Mouse (Mus musculus) heart, embryonic 15.5 days (tissue): ENCODE data around the gene Gadl1. TPM values are rescaled to one million over a fixed set of nuclear protein-coding genes. Genes with fewer than 3 reads are reported as not detected.

Source experiments
- ATAC-seq: fragments of 200-750 bp; cut with Nextera tagmentation; replicated peaks from 2 replicates; pipeline ENCODE4 v1.8.0; 2017; ENCODE audit warnings: low read depth, moderate TSS enrichment; ENCODE audit not compliant: insufficient number of reproducible peaks, insufficient read depth, low FRiP score
- H3K27ac ChIP-seq: fragments of 300-500 bp; sonication (generic); 2 replicates; pipeline ENCODE4 v1.5.1; 2015; ENCODE audit warnings: mild to moderate bottlenecking, inconsistent platforms
- H3K27me3 ChIP-seq: fragments of 300-500 bp; sonication (generic); 2 replicates; pipeline ENCODE4 v1.6.1; 2015; ENCODE audit warnings: inconsistent platforms
- H3K36me3 ChIP-seq: fragments of 300-500 bp; sonication (generic); 2 replicates; pipeline ENCODE4 v1.6.1; 2015; ENCODE audit warnings: mild to moderate bottlenecking, inconsistent platforms
- H3K4me1 ChIP-seq: fragments of 300-500 bp; sonication (generic); replicated peaks from 2 replicates; pipeline ENCODE4 v1.6.1; 2015; ENCODE audit warnings: inconsistent platforms
- H3K4me2 ChIP-seq: fragments of 300-500 bp; sonication (generic); 2 replicates; pipeline ENCODE4 v1.6.1; 2015; ENCODE audit warnings: inconsistent platforms, mild to moderate bottlenecking, moderate library complexity
- H3K4me3 ChIP-seq: fragments of 300-500 bp; sonication (generic); 2 replicates; pipeline ENCODE4 v1.5.1; 2015; ENCODE audit warnings: mild to moderate bottlenecking, inconsistent platforms
- H3K9ac ChIP-seq: fragments of 300-500 bp; sonication (generic); 2 replicates; pipeline ENCODE4 v1.6.1; 2015; ENCODE audit warnings: mild to moderate bottlenecking, inconsistent platforms
- H3K9me3 ChIP-seq: fragments of 300-500 bp; sonication (generic); replicated peaks from 2 replicates; pipeline ENCODE4 v1.6.1; 2016; ENCODE audit warnings: inconsistent platforms
- WGBS: fragments of 180-500 bp; shearing (Covaris S2); methylation state at CpG from one replicate; pipeline ENCODE4 v1.1.7; 2015; ENCODE audit warnings: mixed read lengths; 5-methylcytosine and 5-hydroxymethylcytosine counted together
- polyA plus RNA-seq: library from polyadenylated mRNA; unstranded; fragments of >200 nt; fragmentation: Nextera tagmentation; extraction: Ambion mirVana; gene quantifications from 2 replicates; pipeline ENCODE4 v1.2.1, GENCODE M21; 2015

The Gadl1 gene
- polyA plus RNA-seq, 1 experiment from 2014 or later: 0.69 TPM

GRCm38 (mm10) chr9:115893947-115894346 lies 15.3 kb upstream of the Gadl1 start:
- no peak overlapping the region for H3K4me2 ChIP-seq
- no peak overlapping the region for H3K27ac ChIP-seq
- H3K9me3 ChIP-seq: no peaks in the 10 kb centered on the region
- H3K36me3 ChIP-seq: no peaks in the 10 kb centered on the region
- ATAC-seq: peak; percentile 60; the same call in 1 of the 2 replicates
- no peak overlapping the region for H3K9ac ChIP-seq
- no peaks in the 10 kb centered on the region for H3K27me3 ChIP-seq
- peaks cover 7% of the 10 kb centered on the region; the same call in 1 of the 2 replicates for H3K4me1 ChIP-seq
- WGBS: 63% methylated on average over 10 of the region's 10 CpGs
- H3K4me3 ChIP-seq: no peak overlapping the region

DNA sequence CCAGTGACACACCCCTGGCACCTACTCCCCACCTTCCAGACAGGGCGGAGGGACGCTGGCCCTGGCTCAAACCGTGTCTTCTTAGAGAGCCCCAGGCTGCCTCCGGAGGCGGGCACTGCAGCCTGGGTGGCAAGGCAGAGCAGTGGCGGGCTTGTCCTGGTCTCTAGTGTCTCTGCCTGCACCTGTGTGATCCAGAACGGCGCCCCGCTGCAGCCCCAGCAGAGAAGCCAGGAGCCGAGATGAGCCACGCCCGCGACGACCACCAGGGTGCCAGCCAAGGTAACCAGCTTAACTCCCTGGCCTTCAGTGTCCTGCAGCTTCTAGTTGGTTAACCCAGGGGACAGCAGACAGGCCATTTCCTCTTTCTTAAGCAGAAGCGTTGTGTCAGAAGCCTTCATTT lies 930 bp upstream of the Gadl1 start:
- H3K4me1 ChIP-seq: peaks cover 4% of the 10 kb centered on the region; the same call in 1 of the 2 replicates
- no peak overlapping the region for H3K9ac ChIP-seq
- 15% methylated on average over 15 of the region's 15 CpGs for WGBS
- ATAC-seq: no peak
- H3K4me2 ChIP-seq: peak overlapping the region; percentile 49
- H3K36me3 ChIP-seq: no peaks in the 10 kb centered on the region
- H3K9me3 ChIP-seq: no peaks in the 10 kb centered on the region
- no peak overlapping the region for H3K4me3 ChIP-seq
- no peak overlapping the region for H3K27ac ChIP-seq
- no peaks in the 10 kb centered on the region for H3K27me3 ChIP-seq

GRCm38 (mm10) chr9:115914006-115914405 lies 4.8 kb downstream of the Gadl1 start:
- Histone ChIP-seq H3K9ac (no peak overlapping the region), H3K4me3 (no peak overlapping the region), H3K27me3 (no peaks in the 10 kb centered on the region), H3K27ac (no peak overlapping the region), H3K4me2 (no peak overlapping the region), H3K36me3 (no peaks in the 10 kb centered on the region), H3K4me1 (peaks cover 8% of the 10 kb centered on the region), H3K9me3 (no peaks in the 10 kb centered on the region)
- WGBS: 43% methylated on average over 7 of the region's 7 CpGs
- no peak for ATAC-seq

- Histone ChIP-seq H3K9ac (no peak overlapping the region), H3K9me3 (no peaks in the 10 kb centered on the region), H3K4me1 (peaks cover 8% of the 10 kb centered on the region), H3K4me2 (no peak overlapping the region), H3K27me3 (no peaks in the 10 kb centered on the region), H3K36me3 (no peaks in the 10 kb centered on the region), H3K4me3 (no peak overlapping the region), H3K27ac (no peak overlapping the region)
- WGBS: 79% methylated on average over 14 of the region's 14 CpGs
- ATAC-seq: no peak
Measured at GRCm38 (mm10) chr9:115915586-115916270, 6.5 kb downstream of the Gadl1 start.

GRCm38 (mm10) chr9:115919736-115920135 lies 10.5 kb downstream of the Gadl1 start:
- 86% methylated on average over 3 of the region's 3 CpGs for WGBS
- H3K27me3 ChIP-seq: no peaks in the 10 kb centered on the region
- no peaks in the 10 kb centered on the region for H3K36me3 ChIP-seq

GRCm38 (mm10) chr9:115922662-115923061 lies 13.4 kb downstream of the Gadl1 start:
- Histone ChIP-seq H3K27ac (no peak overlapping the region), H3K4me1 (no peaks in the 10 kb centered on the region), H3K36me3 (no peaks in the 10 kb centered on the region), H3K4me2 (no peak overlapping the region), H3K9ac (no peak overlapping the region), H3K9me3 (no peaks in the 10 kb centered on the region), H3K4me3 (no peak overlapping the region), H3K27me3 (no peaks in the 10 kb centered on the region)
- WGBS: 85% methylated on average over 10 of the region's 10 CpGs
- no peak for ATAC-seq

More at GRCm38 (mm10) chr9:115919736-115920135, 10.5 kb downstream of the Gadl1 start:
- H3K4me1 ChIP-seq: peaks cover under 1% of the 10 kb centered on the region; the same call in 1 of the 2 replicates
- H3K9me3 ChIP-seq: no peaks in the 10 kb centered on the region
- ATAC-seq: no peak
- H3K4me2 ChIP-seq: no peak overlapping the region
- no peak overlapping the region for H3K27ac ChIP-seq
- no peak overlapping the region for H3K9ac ChIP-seq
- no peak overlapping the region for H3K4me3 ChIP-seq

GRCm38 (mm10) chr9:115924094-115924493 lies 14.8 kb downstream of the Gadl1 start:
- H3K9ac ChIP-seq: no peak overlapping the region

DNA sequence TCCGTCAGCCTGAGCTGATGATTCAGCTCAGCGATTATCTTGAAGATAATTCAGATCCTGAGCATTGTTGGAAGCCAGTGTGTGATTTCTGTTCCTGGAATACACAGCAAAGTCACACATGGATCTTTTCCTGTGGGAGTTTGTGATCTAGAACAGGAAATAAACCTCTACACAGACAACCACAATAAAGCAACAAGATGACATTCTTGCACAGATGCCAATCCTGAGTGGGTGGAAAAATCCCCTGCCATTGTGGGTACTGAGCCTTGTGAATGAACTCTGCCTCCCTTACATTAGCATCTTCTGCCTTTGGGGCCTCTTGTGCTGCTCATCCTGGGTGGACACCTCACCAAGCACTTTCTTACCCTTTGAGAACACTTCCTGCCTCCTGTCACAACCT lies 22.5 kb downstream of the Gadl1 start:
- Histone ChIP-seq H3K4me3 (no peak overlapping the region), H3K9ac (no peak overlapping the region), H3K27me3 (no peaks in the 10 kb centered on the region), H3K36me3 (no peaks in the 10 kb centered on the region), H3K4me2 (no peak overlapping the region), H3K27ac (no peak overlapping the region), H3K9me3 (no peaks in the 10 kb centered on the region), H3K4me1 (peaks cover 11% of the 10 kb centered on the region)
- ATAC-seq: no peak
- WGBS: 46% methylated on average over 2 of the region's 2 CpGs

More at GRCm38 (mm10) chr9:115924094-115924493, 14.8 kb downstream of the Gadl1 start:
- H3K27me3 ChIP-seq: no peaks in the 10 kb centered on the region
- no peaks in the 10 kb centered on the region for H3K9me3 ChIP-seq
- no peak overlapping the region for H3K27ac ChIP-seq
- 95% methylated on average over 1 of the region's 1 CpGs for WGBS
- H3K36me3 ChIP-seq: no peaks in the 10 kb centered on the region
- H3K4me2 ChIP-seq: no peak overlapping the region
- no peak overlapping the region for H3K4me3 ChIP-seq
- no peak for ATAC-seq
- no peaks in the 10 kb centered on the region for H3K4me1 ChIP-seq

DNA sequence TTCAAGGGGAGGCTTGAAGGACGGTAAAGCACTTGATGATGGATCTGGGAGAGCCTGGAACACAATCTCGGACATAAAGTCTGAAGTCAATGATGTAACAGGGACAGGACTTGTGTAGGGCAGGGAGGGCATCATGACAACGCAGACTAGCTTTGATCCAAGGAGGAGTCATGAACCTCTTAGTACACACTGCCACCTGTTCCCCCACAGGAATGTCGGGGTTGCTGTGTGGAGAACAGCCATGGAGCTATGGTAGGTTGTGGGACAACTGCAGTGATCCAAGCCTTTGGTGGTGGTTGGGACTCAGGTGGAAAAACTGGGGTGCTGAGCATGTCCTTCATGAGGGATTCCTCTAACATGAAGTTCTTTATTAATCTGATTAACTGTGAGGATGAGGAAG lies 23.5 kb downstream of the Gadl1 start:
- H3K9me3 ChIP-seq: no peaks in the 10 kb centered on the region
- peaks cover 11% of the 10 kb centered on the region for H3K4me1 ChIP-seq
- no peak overlapping the region for H3K27ac ChIP-seq
- no peak overlapping the region for H3K4me2 ChIP-seq
- H3K27me3 ChIP-seq: no peaks in the 10 kb centered on the region
- ATAC-seq: no peak
- 79% methylated on average over 4 of the region's 4 CpGs for WGBS
- no peaks in the 10 kb centered on the region for H3K36me3 ChIP-seq
- H3K4me3 ChIP-seq: no peak overlapping the region
- no peak overlapping the region for H3K9ac ChIP-seq

DNA sequence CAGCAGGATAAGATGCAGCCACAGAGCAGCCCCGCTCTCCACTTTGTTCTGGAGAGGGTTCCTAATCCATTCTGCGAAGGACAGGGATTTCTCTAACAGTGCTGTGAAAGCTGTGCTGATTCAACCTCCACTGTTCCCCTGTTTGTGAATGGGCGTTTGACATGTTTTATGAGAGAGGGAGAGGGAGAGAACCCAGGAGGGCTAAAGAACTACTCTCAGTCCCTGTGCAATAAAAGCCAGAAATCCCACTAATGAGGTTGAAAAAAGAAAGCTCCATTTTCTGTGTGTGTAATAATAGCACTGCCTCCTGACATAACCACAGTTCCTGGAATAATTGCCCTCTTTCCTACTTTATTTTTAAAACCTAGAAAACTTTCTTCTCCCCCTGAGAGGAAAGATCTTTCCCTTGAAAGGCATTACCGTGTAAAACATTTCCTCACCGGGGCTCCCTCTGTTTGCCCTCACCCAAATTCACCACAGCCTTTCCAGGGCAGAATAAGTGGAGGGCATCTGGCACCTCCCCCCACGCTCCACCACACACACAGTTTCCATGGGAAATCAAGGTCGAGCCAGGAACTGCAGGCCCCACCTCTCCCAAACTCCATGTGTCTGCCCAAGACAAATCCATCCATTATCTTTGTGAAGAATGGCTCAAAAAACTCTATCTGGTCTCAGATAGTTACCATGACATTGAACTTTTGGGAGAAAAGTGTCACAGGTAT lies 24.1 kb downstream of the Gadl1 start:
- WGBS: 62% methylated on average over 7 of the region's 7 CpGs
- H3K4me2 ChIP-seq: no peak overlapping the region
- no peak for ATAC-seq
- peaks cover 11% of the 10 kb centered on the region for H3K4me1 ChIP-seq
- no peak overlapping the region for H3K9ac ChIP-seq
- H3K27ac ChIP-seq: no peak overlapping the region
- no peaks in the 10 kb centered on the region for H3K36me3 ChIP-seq
- no peaks in the 10 kb centered on the region for H3K9me3 ChIP-seq
- no peak overlapping the region for H3K4me3 ChIP-seq
- no peaks in the 10 kb centered on the region for H3K27me3 ChIP-seq

GRCm38 (mm10) chr9:115934288-115934687 lies 25.0 kb downstream of the Gadl1 start:
- peaks cover 11% of the 10 kb centered on the region for H3K4me1 ChIP-seq
- H3K9ac ChIP-seq: no peak overlapping the region
- no peak overlapping the region for H3K4me2 ChIP-seq
- H3K4me3 ChIP-seq: no peak overlapping the region
- 63% methylated on average over 11 of the region's 11 CpGs for WGBS
- no peaks in the 10 kb centered on the region for H3K36me3 ChIP-seq
- peak; percentile 27; the same call in 1 of the 2 replicates for ATAC-seq
- no peaks in the 10 kb centered on the region for H3K27me3 ChIP-seq
- no peak overlapping the region for H3K27ac ChIP-seq
- H3K9me3 ChIP-seq: no peaks in the 10 kb centered on the region
